Mouse (Mus musculus) neural tube, embryonic 12.5 days (tissue): Measurements from ENCODE around the gene Insl6. TPM values are rescaled to one million over a fixed set of nuclear protein-coding genes. Genes with fewer than 3 reads are reported as not detected.
A peak's percentile ranks its signal among the peaks of the same experiment; 100 is the strongest.

Experiments
- ATAC-seq: fragments of 200-750 bp; cut with Nextera tagmentation; 2 replicates; pipeline ENCODE4 v1.8.0; 2017; ENCODE audit warnings: low read depth, mild to moderate bottlenecking, moderate TSS enrichment, moderate library complexity; ENCODE audit not compliant: low FRiP score
- H3K27ac ChIP-seq: fragments of 300-500 bp; sonication (generic); 2 replicates; pipeline ENCODE4 v1.5.1; 2016
- H3K27me3 ChIP-seq: fragments of 300-500 bp; sonication (generic); replicated peaks from 2 replicates; pipeline ENCODE4 v1.6.1; 2016; ENCODE audit warnings: mild to moderate bottlenecking
- H3K36me3 ChIP-seq: fragments of 300-500 bp; sonication (generic); 2 replicates; pipeline ENCODE4 v1.6.1; 2016; ENCODE audit warnings: mild to moderate bottlenecking
- H3K4me1 ChIP-seq: fragments of 300-500 bp; sonication (generic); 2 replicates; pipeline ENCODE4 v1.6.1; 2016
- H3K4me2 ChIP-seq: fragments of 300-500 bp; sonication (generic); replicated peaks from 2 replicates; pipeline ENCODE4 v1.6.1; 2016; ENCODE audit warnings: mild to moderate bottlenecking
- H3K4me3 ChIP-seq: fragments of 300-500 bp; sonication (generic); 2 replicates; pipeline ENCODE4 v1.5.1; 2016
- H3K9ac ChIP-seq: fragments of 300-500 bp; sonication (generic); 2 replicates; pipeline ENCODE4 v1.6.1; 2016; ENCODE audit warnings: mild to moderate bottlenecking
- H3K9me3 ChIP-seq: fragments of 300-500 bp; sonication (generic); 2 replicates; pipeline ENCODE4 v1.6.1; 2016; ENCODE audit warnings: mild to moderate bottlenecking
- WGBS: fragments of 180-500 bp; shearing (Covaris S2); methylation state at CpG from one replicate; pipeline ENCODE4 v1.1.7; 2016; 5-methylcytosine and 5-hydroxymethylcytosine counted together
- polyA plus RNA-seq: library from polyadenylated mRNA; unstranded; fragments of >200 nt; fragmentation: Nextera tagmentation; extraction: Ambion mirVana; gene quantifications from 2 replicates; pipeline ENCODE4 v1.2.1, GENCODE M21; 2016

Insl6 gene
- 4.4 and 4.5 TPM in 2 replicates for polyA plus RNA-seq

DNA sequence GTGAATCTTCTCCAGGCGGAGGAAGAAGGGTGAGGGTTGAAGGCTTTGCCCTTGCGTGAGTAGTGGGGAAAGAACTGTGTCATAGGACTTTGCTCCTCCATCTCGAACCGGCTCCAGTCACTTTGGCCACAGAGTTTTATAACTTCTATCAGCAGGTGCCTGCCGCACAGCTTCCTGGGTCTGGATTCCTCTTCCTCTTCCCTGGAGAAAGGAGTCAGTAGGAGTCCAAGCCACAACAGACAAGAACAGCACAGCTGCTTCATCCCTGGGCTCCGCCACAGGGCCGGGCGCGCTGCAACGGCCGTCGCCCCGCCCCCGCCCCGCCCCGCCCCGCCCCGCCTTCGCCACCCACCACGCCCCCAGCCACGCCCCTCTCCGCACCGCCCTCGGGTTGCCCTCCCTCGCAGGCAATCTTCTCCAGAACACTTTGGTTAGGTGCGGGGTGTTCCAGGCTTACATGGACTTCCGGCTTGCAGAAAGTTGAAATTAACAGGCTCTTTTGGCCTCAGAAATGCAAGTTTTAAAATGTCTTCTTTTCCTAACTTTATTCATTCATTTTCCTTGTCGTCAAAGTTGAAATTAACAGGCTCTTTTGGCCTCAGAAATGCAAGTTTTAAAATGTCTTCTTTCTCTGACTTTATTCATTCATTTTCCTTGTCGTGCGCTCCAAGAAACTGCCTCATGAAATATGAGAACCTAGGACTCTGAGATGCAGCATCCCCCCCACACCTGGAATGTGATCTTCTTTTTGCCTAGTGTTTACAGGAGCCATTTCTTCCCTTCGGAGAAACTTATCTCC is at the start of gene Insl6:
Insl6 (minus strand) TSS at position 304 of the 799 bp plus-strand sequence.
- H3K27me3 ChIP-seq: no peaks in the 10 kb centered on the region
- peak within 1 kb of the TSS; percentile 61 for H3K4me2 ChIP-seq
- WGBS: 8% methylated on average over 26 of the region's 31 CpGs
- H3K4me1 ChIP-seq: peaks cover 5% of the 10 kb centered on the region
- H3K9ac ChIP-seq: 0 out of 2 replicates have a peak within 1 kb of the TSS, but pooled peaks have one; percentile 35
- peak; percentile 95 for ATAC-seq
- peak within 1 kb of the TSS; percentile 21 for H3K4me3 ChIP-seq
- no peaks in the 10 kb centered on the region for H3K36me3 ChIP-seq
- no peak within 1 kb of the TSS for H3K27ac ChIP-seq
- no peaks in the 10 kb centered on the region for H3K9me3 ChIP-seq

DNA sequence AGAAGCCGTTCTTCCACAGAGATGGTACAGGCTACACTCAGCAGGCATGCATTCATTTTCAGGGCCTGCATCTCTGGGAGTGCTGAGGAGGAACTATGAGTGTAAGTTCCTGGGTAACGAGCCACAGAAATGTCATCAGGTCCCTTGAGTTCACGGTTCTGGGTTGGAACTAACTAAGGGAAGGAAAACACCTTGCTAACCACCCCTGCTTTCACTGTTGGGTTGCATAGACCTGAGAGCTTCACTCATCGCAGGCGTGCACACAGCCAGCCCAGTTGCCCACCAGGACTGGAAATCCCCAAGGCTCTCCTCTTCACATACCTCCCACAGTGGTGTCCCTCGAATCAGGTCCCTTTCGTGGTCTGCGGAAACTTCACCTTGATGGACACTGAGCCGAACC is 49.8 kb upstream of the Insl6 start:
- Histone ChIP-seq H3K4me2 (no peak overlapping the region), H3K9ac (no peak overlapping the region), H3K4me1 (no peaks in the 10 kb centered on the region), H3K27me3 (no peaks in the 10 kb centered on the region), H3K4me3 (no peak overlapping the region), H3K9me3 (no peaks in the 10 kb centered on the region), H3K36me3 (no peaks in the 10 kb centered on the region), H3K27ac (no peak overlapping the region)
- no peak for ATAC-seq
- WGBS: 88% methylated on average over 9 of the region's 9 CpGs

DNA sequence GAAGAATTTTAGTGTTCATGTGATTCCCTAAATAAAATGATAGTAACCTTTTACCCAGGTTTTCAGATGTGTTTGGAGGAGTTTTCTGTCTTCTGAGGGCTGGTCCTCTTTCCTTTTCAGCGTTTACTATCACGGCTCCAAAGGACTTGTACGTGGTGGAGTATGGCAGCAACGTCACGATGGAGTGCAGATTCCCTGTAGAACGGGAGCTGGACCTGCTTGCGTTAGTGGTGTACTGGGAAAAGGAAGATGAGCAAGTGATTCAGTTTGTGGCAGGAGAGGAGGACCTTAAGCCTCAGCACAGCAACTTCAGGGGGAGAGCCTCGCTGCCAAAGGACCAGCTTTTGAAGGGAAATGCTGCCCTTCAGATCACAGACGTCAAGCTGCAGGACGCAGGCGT is 48.3 kb upstream of the Insl6 start:
- WGBS: 38% methylated on average over 11 of the region's 11 CpGs

DNA sequence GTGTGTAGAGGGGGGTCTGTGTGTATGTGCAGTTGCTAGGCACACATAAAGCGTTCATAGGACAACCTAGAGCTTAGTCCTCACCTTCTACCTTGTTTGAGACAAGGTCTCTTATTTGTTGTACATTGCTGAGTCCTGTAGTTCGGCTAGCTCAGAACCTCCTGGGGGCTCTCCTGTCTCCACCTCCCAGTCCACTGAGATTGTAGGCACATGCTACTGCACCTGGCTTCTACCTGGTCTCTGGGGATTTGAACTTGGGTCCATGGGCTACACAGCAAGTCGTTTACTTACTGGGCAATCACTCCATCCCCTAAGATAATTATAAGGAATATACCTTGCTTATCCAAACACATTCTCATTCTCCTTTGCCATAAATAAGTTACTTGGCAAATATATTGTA is 47.5 kb upstream of the Insl6 start:
- Histone ChIP-seq H3K4me3 (no peak overlapping the region), H3K27me3 (no peaks in the 10 kb centered on the region), H3K9me3 (no peaks in the 10 kb centered on the region), H3K9ac (no peak overlapping the region), H3K27ac (no peak overlapping the region), H3K36me3 (no peaks in the 10 kb centered on the region), H3K4me2 (no peak overlapping the region), H3K4me1 (no peaks in the 10 kb centered on the region)
- WGBS: 89% methylated on average over 3 of the region's 3 CpGs
- ATAC-seq: no peak

More for the DNA sequence above, 48.3 kb upstream of the Insl6 start:
- Histone ChIP-seq H3K36me3 (no peaks in the 10 kb centered on the region), H3K4me3 (0 out of 2 replicates have a peak overlapping the region, but pooled peaks have one; percentile 0), H3K9me3 (no peaks in the 10 kb centered on the region), H3K4me1 (no peaks in the 10 kb centered on the region), H3K9ac (0 out of 2 replicates have a peak overlapping the region, but pooled peaks have one; percentile 13), H3K27me3 (no peaks in the 10 kb centered on the region), H3K4me2 (peak overlapping the region; percentile 53), H3K27ac (no peak overlapping the region)
- ATAC-seq: no peak

DNA sequence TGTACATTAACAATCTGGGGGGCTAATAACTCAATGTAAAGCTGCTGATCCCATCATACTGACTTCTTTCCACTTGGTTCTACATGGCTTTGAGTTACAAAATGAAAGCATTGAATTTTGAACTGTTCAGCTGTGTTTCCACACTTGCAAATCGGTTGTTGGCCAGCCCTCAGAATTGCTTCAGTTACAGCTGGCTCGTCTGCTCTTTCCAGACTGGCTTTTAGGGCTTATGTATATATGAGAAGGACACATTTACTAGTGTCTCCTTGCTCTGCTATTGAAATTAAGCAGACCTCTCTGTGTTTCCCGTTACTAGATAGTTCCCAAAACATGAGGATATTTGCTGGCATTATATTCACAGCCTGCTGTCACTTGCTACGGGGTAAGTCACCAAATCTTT is 47.0 kb upstream of the Insl6 start:
- Histone ChIP-seq H3K9me3 (no peaks in the 10 kb centered on the region), H3K4me1 (0 out of 2 replicates have a peak, but pooled peaks cover 4% of the 10 kb centered on the region), H3K36me3 (no peaks in the 10 kb centered on the region), H3K4me2 (no peak overlapping the region), H3K27me3 (no peaks in the 10 kb centered on the region), H3K27ac (no peak overlapping the region), H3K4me3 (no peak overlapping the region), H3K9ac (no peak overlapping the region)
- ATAC-seq: no peak
- 81% methylated on average over 4 of the region's 4 CpGs for WGBS

DNA sequence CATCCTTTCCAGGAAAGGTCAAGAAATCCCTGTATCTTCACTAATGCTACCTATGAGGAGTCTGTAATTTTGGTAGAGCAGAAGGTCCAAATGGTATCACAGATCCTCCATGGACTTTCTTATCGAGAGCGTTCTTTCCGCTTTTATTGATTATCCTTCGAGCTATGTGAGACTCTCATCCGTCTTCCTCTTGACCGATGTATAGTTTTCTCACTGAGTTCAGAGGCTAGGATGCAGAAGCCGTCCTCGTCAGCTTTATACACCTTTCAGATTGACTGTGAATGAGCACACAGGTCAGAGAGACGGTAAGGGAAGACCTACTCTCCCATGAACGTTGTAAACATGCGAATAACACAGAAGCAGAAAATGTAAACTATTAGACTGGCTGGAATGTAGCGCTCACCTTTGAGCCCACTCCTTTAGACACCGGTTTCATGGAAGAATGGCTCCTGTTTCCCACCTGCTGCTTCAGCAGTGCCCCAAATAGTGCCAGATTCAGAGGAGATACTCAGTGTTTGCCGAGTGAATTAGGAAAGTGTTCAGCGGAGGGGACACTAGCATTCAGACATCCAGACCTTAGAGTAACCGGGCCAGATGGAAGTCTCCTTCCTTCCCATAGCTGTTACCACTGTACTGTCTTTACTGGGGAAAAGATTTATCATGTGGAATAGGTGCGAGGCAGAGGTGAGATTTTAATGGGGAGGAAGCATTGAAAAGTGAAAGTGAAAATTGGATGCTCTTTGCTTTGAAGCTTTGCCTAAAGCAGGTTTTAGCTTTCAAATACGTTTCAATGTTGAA is 46.3 kb upstream of the Insl6 start:
- Histone ChIP-seq H3K27ac (no peak overlapping the region), H3K36me3 (no peaks in the 10 kb centered on the region), H3K4me1 (0 out of 2 replicates have a peak, but pooled peaks cover 9% of the 10 kb centered on the region), H3K4me3 (no peak overlapping the region), H3K27me3 (no peaks in the 10 kb centered on the region), H3K9me3 (no peaks in the 10 kb centered on the region), H3K4me2 (no peak overlapping the region), H3K9ac (no peak overlapping the region)
- 84% methylated on average over 18 of the region's 18 CpGs for WGBS
- no peak for ATAC-seq

DNA sequence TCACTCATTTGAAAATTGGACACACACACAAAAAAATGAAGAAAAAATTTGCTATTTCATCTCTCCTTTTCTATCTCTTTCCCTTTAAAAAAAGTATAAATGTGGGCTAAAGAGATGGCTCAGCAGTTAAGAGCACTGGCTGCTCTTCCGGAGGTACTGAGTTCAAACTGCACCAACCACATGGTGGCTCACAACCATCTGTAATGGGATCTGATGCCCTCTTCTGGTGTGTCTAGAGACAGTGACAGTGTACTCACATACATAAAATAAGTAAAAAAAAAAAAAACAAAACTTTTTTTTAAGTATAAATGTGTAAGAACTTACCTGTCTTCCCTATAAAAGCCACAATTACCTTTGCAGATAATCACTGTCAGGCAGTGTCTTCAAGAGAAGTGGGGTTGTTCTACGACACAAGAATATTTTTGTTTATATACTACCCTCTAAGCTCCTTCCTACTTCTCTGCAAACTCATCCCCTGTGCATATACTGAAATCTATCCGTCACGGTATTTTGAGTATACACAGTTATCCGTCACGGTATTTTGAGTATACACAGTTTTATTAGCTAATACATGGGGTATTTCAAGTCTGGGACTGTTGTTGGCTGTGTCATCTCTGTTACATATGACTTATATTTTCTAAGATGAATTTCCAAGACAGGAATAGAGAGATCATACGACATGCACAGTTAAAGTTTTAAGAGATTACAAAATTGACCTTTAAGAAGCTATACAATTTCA is 45.6 kb upstream of the Insl6 start:
- Histone ChIP-seq H3K27me3 (no peaks in the 10 kb centered on the region), H3K36me3 (no peaks in the 10 kb centered on the region), H3K9me3 (no peaks in the 10 kb centered on the region), H3K4me2 (no peak overlapping the region), H3K4me3 (no peak overlapping the region), H3K9ac (no peak overlapping the region), H3K27ac (no peak overlapping the region), H3K4me1 (0 out of 2 replicates have a peak, but pooled peaks cover 9% of the 10 kb centered on the region)
- no peak for ATAC-seq
- WGBS: 88% methylated on average over 7 of the region's 7 CpGs

DNA sequence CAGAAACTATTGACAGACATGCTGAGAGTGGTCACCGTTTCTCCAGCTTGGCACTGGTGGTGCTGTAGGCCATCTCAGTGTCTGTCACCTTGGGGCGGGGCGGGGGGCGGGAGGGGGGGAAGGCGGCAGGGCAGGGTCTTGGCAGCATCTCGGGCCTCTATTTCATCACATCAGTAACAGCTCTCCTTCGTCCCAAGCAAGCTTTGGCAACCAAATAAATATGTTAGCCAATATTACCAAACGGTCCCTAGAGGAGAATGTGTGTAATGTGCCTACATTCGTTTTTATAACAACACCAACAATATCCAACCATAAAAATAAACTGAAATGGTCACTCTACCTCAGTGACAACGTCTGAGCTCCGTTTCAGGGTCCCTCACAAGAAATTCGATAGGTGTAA is 45.0 kb upstream of the Insl6 start:
- no peak for ATAC-seq
- Histone ChIP-seq H3K36me3 (no peaks in the 10 kb centered on the region), H3K27ac (no peak overlapping the region), H3K4me3 (no peak overlapping the region), H3K9me3 (no peaks in the 10 kb centered on the region), H3K9ac (no peak overlapping the region), H3K27me3 (no peaks in the 10 kb centered on the region), H3K4me1 (0 out of 2 replicates have a peak, but pooled peaks cover 9% of the 10 kb centered on the region), H3K4me2 (no peak overlapping the region)
- 75% methylated on average over 12 of the region's 12 CpGs for WGBS

DNA sequence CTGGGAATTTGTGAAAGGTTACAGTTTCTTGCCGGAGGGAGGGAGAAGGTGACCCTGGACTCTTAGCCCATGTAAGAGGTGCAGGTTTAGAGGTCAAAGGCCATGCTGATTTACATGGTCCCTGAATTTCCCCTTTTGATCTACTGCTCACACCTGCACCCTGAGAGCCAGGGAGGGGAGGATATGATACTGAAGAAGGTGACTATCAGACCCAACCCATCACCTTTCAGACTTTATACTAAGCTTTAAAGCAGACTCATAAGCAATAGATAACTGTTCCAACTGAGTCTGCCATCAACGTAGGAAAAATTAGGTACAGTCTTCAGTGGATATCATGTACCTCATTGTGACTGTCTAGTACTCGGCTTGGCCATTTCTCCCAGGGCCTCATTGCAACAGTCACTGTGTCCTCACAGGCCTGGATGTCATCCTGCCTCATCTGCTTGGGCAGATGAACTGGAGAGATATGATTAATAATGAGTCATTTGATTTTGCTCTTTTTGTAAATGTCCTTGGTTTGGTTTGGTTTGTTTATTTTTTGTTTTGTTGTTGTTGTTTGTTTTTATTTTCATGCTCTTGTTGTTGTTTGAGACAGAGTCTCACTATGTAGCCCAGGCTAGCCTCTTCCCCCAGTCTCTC is 43.6 kb upstream of the Insl6 start:
- Histone ChIP-seq H3K4me1 (0 out of 2 replicates have a peak, but pooled peaks cover 9% of the 10 kb centered on the region), H3K9ac (no peak overlapping the region), H3K27me3 (no peaks in the 10 kb centered on the region; the same call in 1 of the 2 replicates), H3K9me3 (no peaks in the 10 kb centered on the region), H3K4me2 (no peak overlapping the region), H3K36me3 (no peaks in the 10 kb centered on the region), H3K4me3 (no peak overlapping the region), H3K27ac (no peak overlapping the region)
- WGBS: 84% methylated on average over 3 of the region's 3 CpGs
- no peak for ATAC-seq

DNA sequence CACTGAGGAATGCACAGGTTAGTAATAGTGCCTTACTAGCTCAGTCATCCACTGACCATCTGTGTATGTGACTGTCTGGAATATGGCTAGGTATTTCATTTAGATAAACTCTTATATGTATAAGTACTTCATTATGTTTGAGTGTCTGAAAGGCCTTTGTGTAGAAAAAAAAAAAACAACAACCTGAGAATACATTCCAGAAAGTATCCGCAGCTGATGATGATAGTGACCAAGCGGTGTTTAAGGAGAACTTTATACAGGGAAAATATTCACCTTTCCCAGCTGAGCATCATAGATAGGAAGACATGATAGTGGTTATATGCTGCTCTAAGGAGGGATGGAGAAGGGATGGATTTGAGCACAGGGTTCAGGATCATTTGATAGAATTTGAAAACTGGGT is 42.9 kb upstream of the Insl6 start:
- H3K36me3 ChIP-seq: no peaks in the 10 kb centered on the region

DNA sequence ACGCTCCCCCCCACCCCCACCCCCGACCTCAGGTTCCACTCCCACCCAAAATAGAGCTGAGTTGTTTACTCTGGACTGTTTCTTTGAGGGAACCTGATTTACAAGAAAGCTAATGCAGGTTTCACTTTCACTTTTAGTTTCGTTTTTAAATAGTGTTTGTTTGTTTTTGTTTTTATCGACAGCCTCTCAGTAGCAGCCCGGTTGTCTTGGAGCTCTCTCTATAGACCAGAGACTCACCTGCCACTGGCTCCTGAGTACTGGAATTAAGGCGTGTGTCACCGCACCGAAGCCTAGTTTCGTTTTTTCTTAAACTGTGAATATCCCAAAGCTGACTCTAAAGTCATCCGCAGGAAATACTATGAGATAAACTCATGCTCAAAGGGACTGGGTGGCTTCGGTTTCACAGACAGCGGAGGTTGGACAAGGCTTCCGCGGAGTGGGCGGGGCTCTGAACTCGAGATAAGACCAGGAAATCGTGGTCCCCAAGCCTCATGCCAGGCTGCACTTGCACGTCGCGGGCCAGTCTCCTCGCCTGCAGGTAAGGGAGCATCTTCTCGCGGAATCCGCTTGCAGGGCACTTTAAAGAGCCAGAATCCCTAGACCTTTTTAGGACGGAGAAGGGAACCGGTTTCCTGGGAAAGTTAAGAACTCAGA is 41.9 kb upstream of the Insl6 start, which contains the start of the genes Plgrkt and Cd274:
Plgrkt (minus strand) TSS at position 422 of the 654 bp plus-strand sequence.
Cd274 (plus strand) TSS at position 487 of the 654 bp plus-strand sequence.
- WGBS: 4% methylated on average over 26 of the region's 26 CpGs
- H3K9me3 ChIP-seq: no peaks in the 10 kb centered on the region
- H3K36me3 ChIP-seq: no peaks in the 10 kb centered on the region
- H3K27me3 ChIP-seq: no peaks in the 10 kb centered on the region; the same call in 1 of the 2 replicates
- no peak within 1 kb of the TSS for H3K27ac ChIP-seq
- H3K4me2 ChIP-seq: peak within 1 kb of the TSS; percentile 63
- ATAC-seq: no peak
- peak within 1 kb of the TSS; percentile 5; the same call in 1 of the 2 replicates for H3K9ac ChIP-seq
- H3K4me3 ChIP-seq: peak within 1 kb of the TSS; percentile 37
- 0 out of 2 replicates have a peak, but pooled peaks cover 9% of the 10 kb centered on the region for H3K4me1 ChIP-seq

More for the DNA sequence above, 42.9 kb upstream of the Insl6 start:
- H3K9ac ChIP-seq: no peak overlapping the region
- no peak overlapping the region for H3K27ac ChIP-seq
- 0 out of 2 replicates have a peak overlapping the region, but pooled peaks have one; percentile 63 for H3K4me2 ChIP-seq
- WGBS: 89% methylated on average over 2 of the region's 2 CpGs
- H3K4me1 ChIP-seq: 0 out of 2 replicates have a peak, but pooled peaks cover 9% of the 10 kb centered on the region
- no peaks in the 10 kb centered on the region; the same call in 1 of the 2 replicates for H3K27me3 ChIP-seq
- ATAC-seq: no peak
- H3K9me3 ChIP-seq: no peaks in the 10 kb centered on the region
- no peak overlapping the region for H3K4me3 ChIP-seq
